Mouse (Mus musculus): Measurements from ENCODE around the gene Med27. TPM values are rescaled to one million over a fixed set of nuclear protein-coding genes. Genes with fewer than 3 reads are reported as not detected.

The Med27 gene
- polyA plus RNA-seq, 1 experiment from 2014 or later: 31.1 TPM

- no peak for ATAC-seq (replicated peaks; ENCODE audit: extremely low read depth, insufficient read depth, low FRiP score)
- 74% methylated on average over 14 of the region's 14 CpGs for WGBS
- H3K9ac ChIP-seq (ENCODE audit: low read length): no peak overlapping the region
Measured at GRCm38 (mm10) chr2:29451368-29451999, 104.9 kb downstream of the Med27 start.

GRCm38 (mm10) chr2:29453376-29453775 is 106.8 kb downstream of the Med27 start:
- no peak overlapping the region for H3K9ac ChIP-seq (ENCODE audit: low read length)
- H3K36me3 ChIP-seq (ENCODE audit: control insufficient read depth, insufficient read depth): no peaks in the 10 kb centered on the region
- no peaks in the 10 kb centered on the region for H3K4me1 ChIP-seq (ENCODE audit: control insufficient read depth, insufficient read depth, low read length)
- no peak overlapping the region for H3K27ac ChIP-seq (ENCODE audit: low read length)
- no peaks in the 10 kb centered on the region for H3K27me3 ChIP-seq (ENCODE audit: control insufficient read depth, insufficient read depth, low read length)
- H3K4me3 ChIP-seq (ENCODE audit: low read length): no peak overlapping the region
- 78% methylated on average over 4 of the region's 4 CpGs for WGBS
- ATAC-seq (replicated peaks; ENCODE audit: extremely low read depth, insufficient read depth, low FRiP score): no peak
- no peak overlapping the region for H3K4me2 ChIP-seq (ENCODE audit: low read depth, low read length)
- H3K9me3 ChIP-seq (replicated peaks; ENCODE audit: control insufficient read depth, low read length): no peaks in the 10 kb centered on the region

More at GRCm38 (mm10) chr2:29451368-29451999, 104.9 kb downstream of the Med27 start:
- Histone ChIP-seq H3K9me3 (replicated peaks; ENCODE audit: control insufficient read depth, low read length) (no peaks in the 10 kb centered on the region), H3K36me3 (ENCODE audit: control insufficient read depth, insufficient read depth) (no peaks in the 10 kb centered on the region), H3K4me3 (ENCODE audit: low read length) (no peak overlapping the region), H3K4me1 (ENCODE audit: control insufficient read depth, insufficient read depth, low read length) (no peaks in the 10 kb centered on the region), H3K27ac (ENCODE audit: low read length) (no peak overlapping the region), H3K27me3 (ENCODE audit: control insufficient read depth, insufficient read depth, low read length) (no peaks in the 10 kb centered on the region), H3K4me2 (ENCODE audit: low read depth, low read length) (no peak overlapping the region)

DNA sequence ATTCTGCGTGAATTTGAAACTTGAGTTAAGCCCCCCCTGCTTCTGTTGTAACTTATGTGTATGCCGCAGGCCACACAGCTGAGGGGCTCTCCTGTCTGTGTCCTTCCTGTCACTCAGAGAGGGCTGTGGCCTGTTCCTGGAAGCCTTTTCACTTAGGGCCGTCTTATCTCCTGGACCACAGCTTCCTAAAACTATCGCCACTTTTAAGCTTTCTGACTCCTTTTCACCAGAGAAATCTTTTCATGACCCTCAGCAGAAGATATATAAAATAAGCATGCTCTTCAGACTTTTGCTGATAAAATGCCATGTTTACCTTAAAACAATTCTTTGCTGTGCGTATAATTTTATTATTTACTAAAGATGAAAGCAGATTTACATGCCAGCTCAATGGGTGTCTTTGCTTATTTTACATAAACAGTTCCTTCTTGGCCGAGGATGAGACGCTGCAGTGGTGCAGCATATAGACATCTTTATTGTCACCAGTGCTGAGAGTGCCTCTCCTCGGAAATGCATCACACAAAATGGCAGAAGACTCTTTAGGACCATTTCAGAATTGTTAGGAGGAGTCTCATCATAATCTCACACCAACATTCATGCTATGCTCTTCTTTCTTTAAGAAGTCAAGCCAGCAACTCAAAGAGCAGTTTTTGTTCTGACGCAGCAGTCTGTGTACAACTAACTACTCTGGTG is 110.2 kb downstream of the Med27 start:
- ATAC-seq (replicated peaks; ENCODE audit: extremely low read depth, insufficient read depth, low FRiP score): no peak
- no peaks in the 10 kb centered on the region for H3K4me1 ChIP-seq (ENCODE audit: control insufficient read depth, insufficient read depth, low read length)
- WGBS: 53% methylated on average over 9 of the region's 9 CpGs
- H3K4me3 ChIP-seq (ENCODE audit: low read length): no peak overlapping the region
- no peak overlapping the region for H3K9ac ChIP-seq (ENCODE audit: low read length)
- no peak overlapping the region for H3K27ac ChIP-seq (ENCODE audit: low read length)
- H3K36me3 ChIP-seq (ENCODE audit: control insufficient read depth, insufficient read depth): no peaks in the 10 kb centered on the region
- H3K27me3 ChIP-seq (ENCODE audit: control insufficient read depth, insufficient read depth, low read length): no peaks in the 10 kb centered on the region
- no peaks in the 10 kb centered on the region for H3K9me3 ChIP-seq (replicated peaks; ENCODE audit: control insufficient read depth, low read length)
- H3K4me2 ChIP-seq (ENCODE audit: low read depth, low read length): no peak overlapping the region

DNA sequence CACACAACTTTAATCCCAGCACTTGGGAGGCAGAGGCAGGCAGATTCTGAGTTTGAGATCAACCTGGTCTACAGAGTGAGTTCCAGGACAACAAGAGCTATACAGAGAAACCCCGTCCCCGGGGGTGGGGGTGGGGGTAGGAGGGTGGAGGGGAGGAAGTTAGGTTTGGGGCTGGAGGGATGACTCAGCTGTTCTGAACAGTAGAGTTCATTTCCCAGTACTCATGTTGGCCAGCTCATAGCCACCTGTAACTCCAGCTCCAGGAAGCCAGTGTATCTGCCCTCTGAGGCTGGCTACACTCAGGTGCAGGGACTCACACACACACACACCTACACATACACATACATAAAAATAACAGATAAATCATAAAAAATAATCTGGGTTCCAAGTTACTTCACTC is 111.1 kb downstream of the Med27 start:
- Histone ChIP-seq H3K9me3 (replicated peaks; ENCODE audit: control insufficient read depth, low read length) (no peaks in the 10 kb centered on the region), H3K9ac (ENCODE audit: low read length) (no peak overlapping the region), H3K36me3 (ENCODE audit: control insufficient read depth, insufficient read depth) (no peaks in the 10 kb centered on the region), H3K27ac (ENCODE audit: low read length) (no peak overlapping the region), H3K27me3 (ENCODE audit: control insufficient read depth, insufficient read depth, low read length) (no peaks in the 10 kb centered on the region), H3K4me3 (ENCODE audit: low read length) (no peak overlapping the region), H3K4me2 (ENCODE audit: low read depth, low read length) (no peak overlapping the region), H3K4me1 (ENCODE audit: control insufficient read depth, insufficient read depth, low read length) (0 out of 2 replicates have a peak, but pooled peaks cover under 1% of the 10 kb centered on the region)
- no peak for ATAC-seq (replicated peaks; ENCODE audit: extremely low read depth, insufficient read depth, low FRiP score)
- 48% methylated on average over 2 of the region's 2 CpGs for WGBS

DNA sequence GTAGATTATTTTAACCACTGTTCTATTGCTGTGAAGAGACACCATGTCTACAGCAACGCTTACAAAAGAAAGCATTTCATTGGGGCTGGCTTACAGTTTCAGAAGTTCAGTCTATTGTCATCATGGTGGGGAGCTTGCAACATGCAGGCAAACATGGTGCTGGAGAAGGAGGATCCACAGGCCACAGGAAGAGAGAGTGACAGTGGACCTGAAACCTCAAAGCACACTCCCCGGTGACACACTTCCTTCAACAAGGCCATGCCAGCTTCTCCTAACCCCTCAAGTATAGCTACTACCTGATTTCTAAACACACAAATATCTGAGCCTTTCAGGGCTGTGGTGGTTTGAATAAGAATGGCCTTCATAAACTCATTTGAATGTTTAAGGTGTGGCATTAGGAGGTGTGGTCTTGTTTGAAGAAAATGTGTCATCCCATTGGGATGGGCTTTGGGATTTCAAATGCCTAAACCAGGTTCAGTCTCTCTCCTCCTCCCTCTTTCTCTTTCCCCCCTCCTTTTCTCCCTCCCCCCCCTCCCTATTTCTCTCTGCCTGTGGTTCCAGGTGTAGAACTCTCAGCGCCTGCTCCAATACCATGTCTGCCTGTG is 111.8 kb downstream of the Med27 start:
- no peak overlapping the region for H3K4me2 ChIP-seq (ENCODE audit: low read depth, low read length)
- H3K9ac ChIP-seq (ENCODE audit: low read length): no peak overlapping the region
- no peaks in the 10 kb centered on the region for H3K9me3 ChIP-seq (replicated peaks; ENCODE audit: control insufficient read depth, low read length)
- peaks cover 7% of the 10 kb centered on the region; the same call in 1 of the 2 replicates for H3K4me1 ChIP-seq (ENCODE audit: control insufficient read depth, insufficient read depth, low read length)
- no peak for ATAC-seq (replicated peaks; ENCODE audit: extremely low read depth, insufficient read depth, low FRiP score)
- no peaks in the 10 kb centered on the region for H3K36me3 ChIP-seq (ENCODE audit: control insufficient read depth, insufficient read depth)
- WGBS: 87% methylated on average over 3 of the region's 3 CpGs
- no peak overlapping the region for H3K4me3 ChIP-seq (ENCODE audit: low read length)
- no peak overlapping the region for H3K27ac ChIP-seq (ENCODE audit: low read length)
- H3K27me3 ChIP-seq (ENCODE audit: control insufficient read depth, insufficient read depth, low read length): no peaks in the 10 kb centered on the region

- H3K4me1 ChIP-seq (ENCODE audit: control insufficient read depth, insufficient read depth, low read length): peaks cover 7% of the 10 kb centered on the region; the same call in 1 of the 2 replicates
- H3K9ac ChIP-seq (ENCODE audit: low read length): no peak overlapping the region
- ATAC-seq (replicated peaks; ENCODE audit: extremely low read depth, insufficient read depth, low FRiP score): no peak
- H3K4me3 ChIP-seq (ENCODE audit: low read length): no peak overlapping the region
- H3K4me2 ChIP-seq (ENCODE audit: low read depth, low read length): no peak overlapping the region
- no peaks in the 10 kb centered on the region for H3K36me3 ChIP-seq (ENCODE audit: control insufficient read depth, insufficient read depth)
- 56% methylated on average over 1 of the region's 1 CpGs for WGBS
- H3K27me3 ChIP-seq (ENCODE audit: control insufficient read depth, insufficient read depth, low read length): no peaks in the 10 kb centered on the region
- no peaks in the 10 kb centered on the region for H3K9me3 ChIP-seq (replicated peaks; ENCODE audit: control insufficient read depth, low read length)
- H3K27ac ChIP-seq (ENCODE audit: low read length): no peak overlapping the region
Measured at GRCm38 (mm10) chr2:29459648-29460047, 113.0 kb downstream of the Med27 start.

GRCm38 (mm10) chr2:29461841-29462240 is 115.2 kb downstream of the Med27 start:
- Histone ChIP-seq H3K4me2 (ENCODE audit: low read depth, low read length) (no peak overlapping the region), H3K4me3 (ENCODE audit: low read length) (no peak overlapping the region), H3K4me1 (ENCODE audit: control insufficient read depth, insufficient read depth, low read length) (peaks cover 27% of the 10 kb centered on the region), H3K9me3 (replicated peaks; ENCODE audit: control insufficient read depth, low read length) (no peaks in the 10 kb centered on the region), H3K27ac (ENCODE audit: low read length) (no peak overlapping the region), H3K27me3 (ENCODE audit: control insufficient read depth, insufficient read depth, low read length) (no peaks in the 10 kb centered on the region), H3K36me3 (ENCODE audit: control insufficient read depth, insufficient read depth) (no peaks in the 10 kb centered on the region), H3K9ac (ENCODE audit: low read length) (no peak overlapping the region)
- WGBS: 88% methylated on average over 2 of the region's 2 CpGs
- ATAC-seq (replicated peaks; ENCODE audit: extremely low read depth, insufficient read depth, low FRiP score): no peak

- Histone ChIP-seq H3K36me3 (ENCODE audit: control insufficient read depth, insufficient read depth) (no peaks in the 10 kb centered on the region), H3K4me3 (ENCODE audit: low read length) (no peak overlapping the region), H3K27ac (ENCODE audit: low read length) (no peak overlapping the region), H3K4me1 (ENCODE audit: control insufficient read depth, insufficient read depth, low read length) (peaks cover 29% of the 10 kb centered on the region), H3K4me2 (ENCODE audit: low read depth, low read length) (no peak overlapping the region), H3K27me3 (ENCODE audit: control insufficient read depth, insufficient read depth, low read length) (no peaks in the 10 kb centered on the region), H3K9ac (ENCODE audit: low read length) (no peak overlapping the region), H3K9me3 (replicated peaks; ENCODE audit: control insufficient read depth, low read length) (no peaks in the 10 kb centered on the region)
- WGBS: 55% methylated on average over 6 of the region's 6 CpGs
- ATAC-seq (replicated peaks; ENCODE audit: extremely low read depth, insufficient read depth, low FRiP score): no peak
Measured at GRCm38 (mm10) chr2:29463039-29463585, 116.5 kb downstream of the Med27 start.
